Mouse (Mus musculus) intestine, embryonic 16.5 days (tissue): ENCODE data around the gene Olfr15. TPM values are rescaled to one million over a fixed set of nuclear protein-coding genes. Genes with fewer than 3 reads are reported as not detected.

Source experiments
- ATAC-seq: fragments of 200-750 bp; cut with Nextera tagmentation; 2 replicates; pipeline ENCODE4 v1.8.0; 2017; ENCODE audit warnings: moderate TSS enrichment, moderate library complexity
- H3K27ac ChIP-seq: fragments of 300-500 bp; sonication (generic); 2 replicates; pipeline ENCODE4 v1.5.1; 2014; ENCODE audit warnings: mild to moderate bottlenecking, low read length
- H3K27me3 ChIP-seq: fragments of 300-500 bp; sonication (generic); replicated peaks from 2 replicates; pipeline ENCODE4 v1.6.1; 2014; ENCODE audit warnings: low read length, control low read depth, mixed read lengths; ENCODE audit not compliant: control insufficient read depth, insufficient read depth
- H3K36me3 ChIP-seq: fragments of 300-500 bp; sonication (generic); 2 replicates; pipeline ENCODE4 v1.6.1; 2014; ENCODE audit warnings: low read length, control low read depth; ENCODE audit not compliant: control insufficient read depth, insufficient read depth
- H3K4me1 ChIP-seq: fragments of 300-500 bp; sonication (generic); 2 replicates; pipeline ENCODE4 v1.6.1; 2014; ENCODE audit warnings: low read length, control low read depth, mixed read lengths; ENCODE audit not compliant: control insufficient read depth, insufficient read depth
- H3K4me2 ChIP-seq: fragments of 300-500 bp; sonication (generic); 2 replicates; pipeline ENCODE4 v1.6.1; 2014; ENCODE audit warnings: low read depth, low read length, control low read depth
- H3K4me3 ChIP-seq: fragments of 300-500 bp; sonication (generic); 2 replicates; pipeline ENCODE4 v1.5.1; 2014; ENCODE audit warnings: mild to moderate bottlenecking, low read length
- H3K9ac ChIP-seq: fragments of 300-500 bp; sonication (generic); 2 replicates; pipeline ENCODE4 v1.6.1; 2014; ENCODE audit warnings: low read depth, low read length
- H3K9me3 ChIP-seq: fragments of 300-500 bp; sonication (generic); 2 replicates; pipeline ENCODE4 v1.6.1; 2016; ENCODE audit warnings: low read length, control low read depth; ENCODE audit not compliant: control insufficient read depth
- WGBS: fragments of 180-500 bp; shearing (Covaris S2); extraction: QIAGEN DNeasy Blood & Tissue Kit; methylation state at CpG from one replicate; pipeline ENCODE4 v1.1.7; 2014; 5-methylcytosine and 5-hydroxymethylcytosine counted together
- polyA plus RNA-seq: library from polyadenylated mRNA; unstranded; fragments of >200 nt; fragmentation: Nextera tagmentation; extraction: Ambion mirVana; gene quantifications from 2 replicates; pipeline ENCODE4 v1.2.1, GENCODE M21; 2015

Olfr15 gene
- polyA plus RNA-seq, 1 experiment from 2014 or later = not detected

DNA sequence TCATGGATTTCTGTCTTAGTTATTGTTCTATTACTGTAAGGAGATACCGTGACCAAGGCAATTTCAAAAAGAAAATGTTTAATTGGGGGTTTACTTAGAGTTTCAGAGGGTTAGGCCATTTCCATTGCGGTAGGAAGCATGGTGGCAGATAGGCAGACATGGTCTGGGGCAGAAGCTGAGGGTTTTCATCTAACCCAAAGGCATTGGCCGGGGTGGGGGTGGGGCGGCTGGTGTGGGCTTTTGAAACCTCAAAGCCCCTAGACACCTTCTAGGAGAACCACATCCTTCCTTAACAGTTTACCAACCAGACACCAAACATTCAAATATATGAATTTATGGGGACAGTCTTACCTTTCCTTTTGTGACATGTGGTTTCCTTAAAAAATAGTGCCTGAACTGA, 28.6 kb downstream of the Olfr15 start:
- Histone ChIP-seq H3K9me3 (no peaks in the 10 kb centered on the region), H3K4me1 (no peaks in the 10 kb centered on the region), H3K36me3 (peaks cover 7% of the 10 kb centered on the region), H3K4me3 (no peak overlapping the region), H3K27ac (no peak overlapping the region), H3K27me3 (no peaks in the 10 kb centered on the region), H3K9ac (no peak overlapping the region), H3K4me2 (no peak overlapping the region)
- 94% methylated on average over 4 of the region's 4 CpGs for WGBS
- ATAC-seq = no peak

DNA sequence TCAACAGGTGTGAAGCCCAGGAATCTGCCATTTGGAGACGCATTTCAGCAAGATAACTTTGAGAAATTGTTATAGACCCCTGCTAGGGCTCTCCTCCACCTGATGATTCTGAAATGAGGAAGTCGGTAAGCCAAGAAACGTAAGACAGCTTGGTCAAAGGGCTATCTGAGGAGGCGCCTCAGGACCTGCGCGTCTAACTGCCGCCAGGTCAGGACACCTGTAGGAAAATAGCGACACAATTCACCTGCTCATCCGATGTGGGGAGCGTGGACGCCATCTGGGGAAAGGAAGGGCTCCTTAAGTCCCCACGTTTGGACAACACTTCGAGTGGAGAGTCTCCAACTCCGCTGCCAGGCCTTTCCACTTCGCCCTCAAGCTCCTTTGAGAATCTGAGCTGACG, 41.1 kb downstream of the Olfr15 start:
- ATAC-seq = peak; percentile 56
- no peaks in the 10 kb centered on the region for H3K36me3 ChIP-seq
- H3K4me2 ChIP-seq = peak overlapping the region; percentile 90
- peak overlapping the region; percentile 55; the same call in 1 of the 2 replicates for H3K27ac ChIP-seq
- H3K4me1 ChIP-seq = peaks cover 9% of the 10 kb centered on the region; the same call in 1 of the 2 replicates
- H3K4me3 ChIP-seq = peak overlapping the region; percentile 66
- peak overlapping the region; percentile 75 for H3K9ac ChIP-seq
- H3K9me3 ChIP-seq = no peaks in the 10 kb centered on the region
- WGBS = 2% methylated on average over 16 of the region's 16 CpGs
- no peaks in the 10 kb centered on the region for H3K27me3 ChIP-seq

DNA sequence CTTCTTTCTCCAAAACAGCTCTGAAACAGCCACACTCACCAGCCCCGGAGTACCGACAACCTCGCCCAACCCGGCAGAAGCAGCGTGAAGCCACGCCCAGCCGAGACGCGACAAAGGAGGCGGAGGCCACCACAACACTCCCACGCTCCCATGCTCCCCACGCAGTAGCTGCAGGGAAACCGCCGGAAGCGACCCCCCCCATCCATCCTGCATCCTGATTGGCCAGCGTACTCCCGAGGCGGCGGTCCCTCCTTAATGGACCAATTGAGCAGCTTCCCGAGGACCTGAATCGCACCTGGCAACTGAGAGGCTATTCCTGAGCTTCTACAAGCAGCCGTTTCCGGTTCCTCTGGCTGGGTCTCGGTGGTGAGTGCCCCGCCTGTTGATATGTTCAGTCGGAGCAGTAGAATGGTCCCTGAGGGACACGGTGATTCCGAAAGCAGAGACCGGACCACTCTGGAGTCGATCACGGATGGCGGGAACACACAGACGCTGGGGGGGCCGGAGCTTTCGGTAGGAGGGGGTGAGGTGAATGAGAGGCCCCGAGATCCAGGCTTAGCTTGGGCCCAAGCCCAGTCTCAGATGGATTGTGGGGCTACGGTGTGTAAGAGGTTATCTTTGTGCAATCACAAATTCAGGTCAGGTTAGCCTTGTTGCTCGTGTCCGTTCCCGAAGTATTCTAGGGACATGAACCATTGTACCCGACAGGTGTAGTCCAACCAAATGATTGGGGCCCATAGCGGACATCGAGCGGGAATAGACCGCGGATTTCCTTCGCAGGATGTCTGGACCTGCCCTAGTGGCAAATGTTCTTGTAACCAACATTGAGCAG, 41.8 kb downstream of the Olfr15 start, which contains the start of gene Naa60:
Gene Naa60 (plus strand): TSS at position 160 of the 832 bp plus-strand sequence.
- H3K4me1 ChIP-seq = peaks cover 9% of the 10 kb centered on the region; the same call in 1 of the 2 replicates
- H3K4me3 ChIP-seq = peak within 1 kb of the TSS; percentile 66
- H3K9ac ChIP-seq = peak within 1 kb of the TSS; percentile 75
- WGBS = 4% methylated on average over 47 of the region's 47 CpGs
- H3K27ac ChIP-seq = peak within 1 kb of the TSS; percentile 66
- H3K27me3 ChIP-seq = no peaks in the 10 kb centered on the region
- H3K4me2 ChIP-seq = peak within 1 kb of the TSS; percentile 90
- H3K36me3 ChIP-seq = no peaks in the 10 kb centered on the region
- peak; percentile 99 for ATAC-seq
- H3K9me3 ChIP-seq = no peaks in the 10 kb centered on the region

DNA sequence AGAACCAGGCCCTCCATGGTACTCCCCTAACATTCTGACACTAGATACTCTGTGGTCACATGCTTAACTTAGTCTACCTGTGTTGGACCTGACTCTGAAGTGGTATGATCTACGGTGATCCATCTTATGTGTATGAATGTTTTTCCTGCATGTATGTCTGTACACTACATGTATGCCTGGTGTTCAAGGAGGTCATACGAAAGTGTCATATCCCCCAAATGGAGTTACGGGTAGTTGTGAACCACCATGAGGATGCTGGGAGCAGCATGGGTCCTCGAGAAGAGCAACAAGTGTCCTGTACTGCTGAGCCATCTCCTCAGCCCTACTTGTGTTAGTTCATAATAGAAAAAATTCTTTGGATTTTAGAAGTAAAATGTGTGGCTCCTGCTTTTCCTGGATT, 45.7 kb downstream of the Olfr15 start:
- H3K36me3 ChIP-seq = no peaks in the 10 kb centered on the region
- WGBS = 89% methylated on average over 4 of the region's 4 CpGs
- H3K4me3 ChIP-seq = no peak overlapping the region
- H3K9ac ChIP-seq = no peak overlapping the region
- ATAC-seq = no peak
- no peak overlapping the region for H3K4me2 ChIP-seq
- H3K4me1 ChIP-seq = peaks cover 6% of the 10 kb centered on the region; the same call in 1 of the 2 replicates
- H3K9me3 ChIP-seq = no peaks in the 10 kb centered on the region
- H3K27me3 ChIP-seq = no peaks in the 10 kb centered on the region
- no peak overlapping the region for H3K27ac ChIP-seq

DNA sequence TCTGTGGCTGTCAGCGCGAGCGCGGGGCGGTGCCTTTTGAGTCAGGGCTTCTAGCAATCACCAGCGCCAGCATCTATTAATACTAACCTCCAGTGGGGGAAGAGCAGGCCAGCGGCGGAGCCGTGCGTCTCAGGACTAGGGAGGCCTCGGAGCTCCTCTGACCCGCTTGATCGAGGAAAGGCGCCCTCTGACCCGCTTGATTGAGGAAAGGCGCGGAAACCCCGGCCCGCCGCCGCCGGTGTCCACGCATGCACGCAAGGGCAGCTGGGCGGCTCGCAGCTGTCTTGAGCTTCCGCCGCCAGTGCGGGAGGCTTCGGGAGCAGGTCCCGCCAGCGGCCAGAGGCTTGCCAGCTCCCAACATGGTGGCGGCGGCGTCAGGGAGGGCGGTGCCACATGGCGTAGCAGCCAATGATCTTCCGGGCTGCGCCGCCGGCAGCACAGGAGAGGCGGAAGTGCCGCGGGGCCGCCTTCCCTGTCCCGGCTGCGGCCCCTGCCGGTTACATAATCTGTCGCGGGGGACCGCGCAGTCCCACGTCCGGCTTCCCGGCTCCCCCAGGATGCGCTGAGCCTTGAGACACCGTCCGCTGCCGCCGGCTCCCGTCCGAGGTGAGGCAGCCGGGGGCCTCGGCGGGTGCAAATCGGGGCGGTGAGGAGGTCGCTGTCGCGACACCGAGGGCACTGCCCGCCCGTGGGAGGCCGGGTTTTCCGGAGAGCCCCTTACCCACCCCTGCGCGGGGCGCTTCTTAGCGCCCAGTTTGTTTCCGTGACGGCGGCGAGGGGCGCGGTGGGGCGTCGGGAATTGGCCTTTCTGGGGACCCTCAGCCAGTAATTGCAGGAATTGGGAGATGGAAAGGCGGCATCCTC, 53.8 kb downstream of the Olfr15 start, which contains the start of the genes Zfp597 and Gm20695:
Gene Zfp597 (minus strand): TSS at position 361 of the 864 bp plus-strand sequence.
Gene Gm20695 (plus strand): TSS at position 448 of the 864 bp plus-strand sequence.
- peak within 1 kb of the TSS; percentile 63 for H3K4me2 ChIP-seq
- H3K9ac ChIP-seq = peak within 1 kb of the TSS; percentile 93
- peak within 1 kb of the TSS; percentile 98 for H3K4me3 ChIP-seq
- no peaks in the 10 kb centered on the region for H3K36me3 ChIP-seq
- H3K27ac ChIP-seq = peak within 1 kb of the TSS; percentile 96
- peak; percentile 99 for ATAC-seq
- H3K27me3 ChIP-seq = no peaks in the 10 kb centered on the region
- under 1% methylated on average over 79 of the region's 88 CpGs for WGBS
- H3K9me3 ChIP-seq = no peaks in the 10 kb centered on the region
- peaks cover 12% of the 10 kb centered on the region for H3K4me1 ChIP-seq

DNA sequence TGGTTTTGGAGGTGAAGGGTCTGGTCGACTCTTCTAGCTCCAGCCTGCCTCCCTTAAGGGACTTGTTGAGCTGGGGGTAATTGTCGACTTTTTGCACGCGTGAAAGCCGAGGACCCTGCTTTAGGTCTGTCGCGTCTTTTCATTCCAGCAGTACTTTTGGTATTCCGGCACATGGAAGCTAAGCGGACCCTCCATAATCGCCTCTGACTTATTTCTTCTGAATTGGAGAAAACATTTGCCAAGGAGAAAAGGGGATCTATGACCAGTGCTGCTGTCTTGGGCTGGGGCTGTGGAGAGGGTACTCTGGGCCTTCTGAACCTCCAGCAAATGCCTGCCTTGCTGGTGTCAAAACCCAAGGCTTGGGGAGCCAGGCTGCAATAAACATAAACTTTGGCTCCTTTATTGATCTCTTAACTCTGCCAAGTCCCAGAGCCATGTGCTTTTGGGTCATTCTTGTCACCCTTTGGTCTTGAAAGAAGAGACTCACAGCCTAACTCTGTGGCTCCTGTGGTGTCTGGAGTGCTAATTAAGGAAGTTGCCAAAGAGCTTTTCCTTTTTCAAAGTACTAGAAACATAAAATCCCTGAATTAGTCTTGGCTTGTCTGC, 54.5 kb downstream of the Olfr15 start:
- Histone ChIP-seq H3K27me3 (no peaks in the 10 kb centered on the region), H3K4me3 (peak overlapping the region; percentile 98)
- ATAC-seq = no peak

DNA sequence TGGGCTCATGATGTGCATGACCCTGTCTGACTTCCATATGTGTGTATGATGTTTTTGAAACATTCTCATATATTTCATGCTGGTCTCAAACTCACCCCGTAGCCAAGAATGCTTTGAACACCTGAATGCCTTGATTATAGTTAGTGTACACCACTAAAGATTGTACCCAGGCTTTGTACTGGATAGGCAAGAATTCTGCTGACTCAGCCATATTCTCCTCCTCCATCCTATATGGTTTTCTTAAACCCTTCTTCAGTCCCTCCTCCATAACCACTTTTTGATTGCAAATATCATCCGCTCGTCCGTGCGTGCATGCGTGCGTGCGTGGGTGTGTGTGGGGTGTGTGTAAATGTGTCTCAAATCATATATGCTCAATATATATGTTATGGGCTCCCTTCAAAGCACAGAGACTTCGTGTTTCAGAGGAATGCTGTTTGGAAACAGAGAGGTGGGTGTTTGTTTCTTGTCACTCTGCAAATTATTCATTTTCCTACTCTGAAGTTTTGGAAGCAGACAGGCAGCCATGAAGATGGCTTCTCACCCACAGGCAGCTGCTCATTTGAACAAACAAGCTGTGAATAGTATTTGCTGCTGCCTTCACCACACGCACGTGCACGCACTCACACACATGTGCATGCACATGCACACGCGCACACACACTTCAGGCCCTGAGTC, 61.1 kb downstream of the Olfr15 start:
- WGBS = 93% methylated on average over 14 of the region's 14 CpGs
- Histone ChIP-seq H3K4me2 (no peak overlapping the region), H3K4me1 (peaks cover 4% of the 10 kb centered on the region; the same call in 1 of the 2 replicates), H3K9me3 (no peaks in the 10 kb centered on the region), H3K27ac (no peak overlapping the region), H3K4me3 (no peak overlapping the region), H3K9ac (no peak overlapping the region), H3K36me3 (no peaks in the 10 kb centered on the region), H3K27me3 (no peaks in the 10 kb centered on the region)
- no peak for ATAC-seq

More for the DNA sequence above, 54.5 kb downstream of the Olfr15 start:
- H3K9me3 ChIP-seq = no peaks in the 10 kb centered on the region
- H3K36me3 ChIP-seq = no peaks in the 10 kb centered on the region
- peak overlapping the region; percentile 93 for H3K9ac ChIP-seq
- H3K27ac ChIP-seq = peak overlapping the region; percentile 73
- H3K4me1 ChIP-seq = peaks cover 12% of the 10 kb centered on the region
- WGBS = 3% methylated on average over 10 of the region's 10 CpGs
- H3K4me2 ChIP-seq = peak overlapping the region; percentile 60

DNA sequence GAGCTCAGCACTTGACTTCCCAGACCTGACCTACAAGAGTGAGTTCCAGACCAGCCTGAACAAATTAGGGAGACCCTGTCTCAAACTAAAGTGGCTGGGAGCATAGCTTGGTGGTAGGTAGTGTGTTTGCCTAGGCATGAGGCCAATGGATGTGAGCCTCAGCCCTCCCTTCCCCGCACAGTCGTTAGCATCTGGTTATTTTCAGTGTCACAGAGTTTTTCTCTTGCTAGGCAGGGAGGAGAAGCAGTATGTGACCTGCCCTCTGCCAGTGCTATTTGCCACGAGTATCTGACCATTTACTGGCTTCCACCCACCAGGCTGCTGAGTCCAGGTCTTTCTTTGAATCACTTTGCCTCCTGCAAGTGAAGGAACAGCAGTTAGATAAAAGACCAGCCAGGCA, 63.1 kb downstream of the Olfr15 start:
- H3K4me3 ChIP-seq = no peak overlapping the region
- 55% methylated on average over 3 of the region's 3 CpGs for WGBS
- ATAC-seq = no peak
- peaks cover 4% of the 10 kb centered on the region; the same call in 1 of the 2 replicates for H3K4me1 ChIP-seq
- H3K36me3 ChIP-seq = no peaks in the 10 kb centered on the region
- H3K27ac ChIP-seq = no peak overlapping the region
- no peak overlapping the region for H3K4me2 ChIP-seq
- H3K9ac ChIP-seq = no peak overlapping the region
- no peaks in the 10 kb centered on the region for H3K9me3 ChIP-seq
- no peaks in the 10 kb centered on the region for H3K27me3 ChIP-seq
